Mouse (Mus musculus) thymus, postnatal 4 days (tissue): ENCODE data around the gene Lrp11.
A peak's percentile ranks its signal among the peaks of the same experiment; 100 is the strongest.
"Not testable (repeated sequence)": the region's sequence is repeated elsewhere in the genome, so short reads cannot be mapped to it uniquely, and the experiment has no call there.

Source experiments
- DNase-seq: peaks from one replicate; pipeline ENCODE4 v3.0.0; 2021

The Lrp11 gene

GRCm38 (mm10) chr10:7589592-7590233, at the start of gene Lrp11:
TSS of gene Lrp11 (plus strand) at chr10:7589800.
- DNase-seq: peak; percentile 97

- peak; percentile 72 for DNase-seq
These were observed 11.6 kb upstream of the Lrp11 start for GRCm38 (mm10) chr10:7578002-7578401.

- no peak for DNase-seq
These were observed 8.2 kb upstream of the Lrp11 start for GRCm38 (mm10) chr10:7581401-7581800.

- DNase-seq: peak; percentile 71
These were observed 7.3 kb upstream of the Lrp11 start for GRCm38 (mm10) chr10:7582157-7582890.

GRCm38 (mm10) chr10:7582891-7583557, 6.6 kb upstream of the Lrp11 start:
- peak; percentile 17 for DNase-seq

- DNase-seq: no peak
These were observed 2.8 kb upstream of the Lrp11 start for GRCm38 (mm10) chr10:7586771-7587170.

GRCm38 (mm10) chr10:7590234-7590689, 662 bp downstream of the Lrp11 start:
- no peak for DNase-seq

- DNase-seq: no peak
These were observed 1.2 kb downstream of the Lrp11 start for GRCm38 (mm10) chr10:7590792-7591191.

GRCm38 (mm10) chr10:7594797-7595196, 5.2 kb downstream of the Lrp11 start:
- DNase-seq: no peak

GRCm38 (mm10) chr10:7596251-7596650, 6.7 kb downstream of the Lrp11 start:
- DNase-seq: no peak

GRCm38 (mm10) chr10:7598177-7598576, 8.6 kb downstream of the Lrp11 start:
- DNase-seq: no peak

- DNase-seq: peak; percentile 83
These were observed 11.0 kb downstream of the Lrp11 start for GRCm38 (mm10) chr10:7600647-7601046.

GRCm38 (mm10) chr10:7605168-7605567, 15.6 kb downstream of the Lrp11 start:
- no peak for DNase-seq

GRCm38 (mm10) chr10:7606437-7606836, 16.8 kb downstream of the Lrp11 start:
- no peak for DNase-seq

- no peak for DNase-seq
These were observed 19.0 kb downstream of the Lrp11 start for GRCm38 (mm10) chr10:7608611-7609010.

- no peak for DNase-seq
These were observed 22.0 kb downstream of the Lrp11 start for GRCm38 (mm10) chr10:7611647-7612046.

GRCm38 (mm10) chr10:7612210-7612609, 22.6 kb downstream of the Lrp11 start:
- DNase-seq: not testable (repeated sequence)

- DNase-seq: no peak
These were observed 25.2 kb downstream of the Lrp11 start for GRCm38 (mm10) chr10:7614834-7615233.

- DNase-seq: not testable (repeated sequence)
These were observed 27.5 kb downstream of the Lrp11 start for GRCm38 (mm10) chr10:7617146-7617545.

- not testable (repeated sequence) for DNase-seq
These were observed 28.0 kb downstream of the Lrp11 start for GRCm38 (mm10) chr10:7617556-7617955.

GRCm38 (mm10) chr10:7619821-7620241, 30.2 kb downstream of the Lrp11 start:
- DNase-seq: no peak

GRCm38 (mm10) chr10:7620723-7621122, 31.1 kb downstream of the Lrp11 start:
- DNase-seq: no peak

- DNase-seq: no peak
These were observed 32.8 kb downstream of the Lrp11 start for GRCm38 (mm10) chr10:7622378-7622777.
